Comparison of ENCODE assay signal across 8 mouse cellular contexts in the genomic region with DNA sequence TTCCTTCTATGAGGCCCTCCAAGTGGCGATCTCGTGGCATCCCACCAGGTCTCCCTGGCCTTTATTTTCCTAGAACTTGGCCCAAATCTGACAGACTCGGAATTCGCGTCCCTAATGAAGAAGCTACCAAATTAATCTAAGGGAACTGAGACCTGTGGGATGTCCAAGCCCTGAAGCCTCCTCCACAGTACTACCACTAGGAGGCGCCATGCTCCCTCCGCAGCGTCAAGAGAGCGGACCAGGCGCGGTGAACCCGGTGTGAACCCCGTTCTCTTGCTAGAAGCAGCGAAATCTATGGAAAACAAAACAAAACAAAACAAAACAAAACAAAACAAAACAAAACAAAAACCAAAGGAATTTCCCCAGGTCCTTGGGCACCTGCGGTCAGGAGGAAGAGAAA. TPM values are rescaled to one million over a fixed set of nuclear protein-coding genes. Genes with fewer than 3 reads are reported as not detected.
DNase-seq lines count a peak whose midpoint lies in the region; ATAC-seq and TF ChIP-seq lines count a peak whose summit lies in the region.

No protein-coding gene starts in this region.

- ATAC-seq in forebrain, postnatal 0 days = no peak
- no peak for ATAC-seq in activated CD4-positive, CD25-positive, alpha-beta regulatory T cell, adult 4 months

- H3K27ac ChIP-seq in forebrain, postnatal 0 days (ENCODE audit: low read depth, low read length) = no peak overlapping the region

- peak; percentile 70 for TF ChIP-seq CTCF in forebrain, postnatal 0 days (IDR thresholded peaks at IDR 0.05; ENCODE audit: low read depth)

- no peak overlapping the region for H3K4me3 ChIP-seq in forebrain, postnatal 0 days (ENCODE audit: low read depth, low read length)

- 8% methylated on average over 15 of the region's 15 CpGs for WGBS in forebrain, postnatal 0 days

- H3K4me2 ChIP-seq in forebrain, postnatal 0 days (ENCODE audit: low read depth) = no peak overlapping the region

- no peaks in the 10 kb centered on the region for H3K9me3 ChIP-seq in forebrain, postnatal 0 days (ENCODE audit: low read length)

- DNase-seq in urinary bladder, postnatal 14 days (ENCODE audit: low spot score) = peak; percentile 60
- no peak for DNase-seq in urinary bladder, postnatal 10 days (ENCODE audit: low spot score)
- DNase-seq in brain, adult 2 months (ENCODE audit: low read depth, low spot score) = peak; percentile 66
- peak; percentile 35 for DNase-seq in forebrain, postnatal 0 days
- DNase-seq in kidney, adult 9 months = peak; percentile 68
- DNase-seq in lung, postnatal 25 days (ENCODE audit: low spot score) = peak; percentile 65
- peak; percentile 73 to 88 for DNase-seq in spleen, postnatal 10 days (ENCODE audit: low spot score in 2 of 2)

- H3K9ac ChIP-seq in forebrain, postnatal 0 days = no peak overlapping the region

- no peaks in the 10 kb centered on the region for H3K36me3 ChIP-seq in forebrain, postnatal 0 days (ENCODE audit: insufficient read depth)

- no peaks in the 10 kb centered on the region for H3K4me1 ChIP-seq in forebrain, postnatal 0 days (ENCODE audit: insufficient read depth)

- H3K27me3 ChIP-seq in forebrain, postnatal 0 days (ENCODE audit: insufficient read depth, low read length) = no peaks in the 10 kb centered on the region

RNA-seq across cellular contexts. Expression of gene Gtf3c5, which starts 9.3 kb away (rescaled TPM):
- total RNA-seq in forebrain, postnatal 0 days (2014; rRNA removed) = 26.9 and 33.3 TPM in 2 replicates
- 20.0 and 32.7 TPM in 2 replicates for polyA plus RNA-seq in forebrain, postnatal 0 days (2015; fragmentation: Nextera tagmentation; extraction: Ambion mirVana)
- 10 to 100 TPM; 12.5 to 20.3 TPM for polyA plus RNA-seq in activated CD4-positive, CD25-positive, alpha-beta regulatory T cell, adult 4 months (2017; shearing (Covaris generic))

RNA-seq across cellular contexts. Expression of gene Gfi1b, which starts 29.0 kb away (rescaled TPM):
- total RNA-seq in forebrain, postnatal 0 days (2014; rRNA removed) = not detected in 2 replicates
- not detected in 2 replicates for polyA plus RNA-seq in forebrain, postnatal 0 days (2015; fragmentation: Nextera tagmentation; extraction: Ambion mirVana)
- polyA plus RNA-seq in activated CD4-positive, CD25-positive, alpha-beta regulatory T cell, adult 4 months (2017; shearing (Covaris generic)) = under 1 TPM; 0.20 to 0.85 TPM

RNA-seq across cellular contexts. Expression of gene Cel, which starts 29.6 kb away (rescaled TPM):
- not detected in 2 replicates for total RNA-seq in forebrain, postnatal 0 days (2014; rRNA removed)
- not detected in 2 replicates for polyA plus RNA-seq in forebrain, postnatal 0 days (2015; fragmentation: Nextera tagmentation; extraction: Ambion mirVana)
- not detected for polyA plus RNA-seq in activated CD4-positive, CD25-positive, alpha-beta regulatory T cell, adult 4 months (2017; shearing (Covaris generic))

RNA-seq across cellular contexts. Expression of gene Tsc1, which starts 48.2 kb away (rescaled TPM):
- total RNA-seq in forebrain, postnatal 0 days (2014; rRNA removed) = 35.4 and 43.4 TPM in 2 replicates
- polyA plus RNA-seq in forebrain, postnatal 0 days (2015; fragmentation: Nextera tagmentation; extraction: Ambion mirVana) = 7.7 and 16.8 TPM in 2 replicates
- 10 to 100 TPM; 13.9 to 16.2 TPM for polyA plus RNA-seq in activated CD4-positive, CD25-positive, alpha-beta regulatory T cell, adult 4 months (2017; shearing (Covaris generic))
